Mouse (Mus musculus): ENCODE data around the gene Zfp811.

Zfp811 gene

DNA sequence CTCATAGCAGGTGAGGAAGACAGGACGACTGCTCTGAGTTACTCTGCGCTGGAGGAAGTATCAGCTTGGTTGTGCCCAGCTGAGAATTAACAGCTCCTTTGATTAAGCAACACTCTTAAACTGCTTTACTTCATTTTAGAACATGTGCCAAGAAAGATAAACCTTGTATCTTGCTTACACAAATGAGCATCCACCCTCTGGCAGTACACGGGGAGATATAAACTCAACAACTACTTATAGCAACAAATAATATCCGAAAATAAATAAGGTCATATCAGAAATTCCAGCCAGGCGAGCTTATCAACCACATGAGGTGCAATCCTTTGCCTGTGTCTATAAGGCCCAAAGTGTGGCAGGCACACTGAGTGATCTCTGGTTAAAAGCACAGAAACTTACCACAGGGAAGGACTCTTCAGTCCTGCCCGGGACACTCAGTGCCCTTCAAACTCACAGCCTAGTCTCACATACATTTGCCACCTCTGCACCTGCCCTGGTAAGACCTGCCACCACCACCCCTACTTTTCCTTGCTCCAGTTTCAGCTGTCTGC, 56.8 kb downstream of the Zfp811 start:
- no peak for DNase-seq

DNA sequence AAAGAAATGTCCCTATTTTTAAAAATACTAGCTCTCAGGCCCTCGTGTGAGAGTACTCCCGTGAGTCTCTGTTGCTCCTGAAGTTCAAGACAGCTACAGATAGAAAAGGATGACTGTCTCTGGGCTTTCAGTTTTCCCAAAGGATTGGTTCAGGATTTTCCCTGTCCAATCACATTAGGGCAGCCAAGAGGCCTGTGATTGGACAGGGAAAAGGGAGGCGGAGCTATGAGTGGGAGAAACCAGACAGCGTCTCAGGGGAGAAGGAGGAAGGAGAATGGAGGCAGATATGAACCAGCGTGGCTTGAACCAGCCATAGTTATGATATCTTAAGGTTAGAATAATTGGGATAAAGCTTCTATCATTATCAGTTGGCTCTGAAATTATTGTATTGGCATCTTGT, 59.1 kb downstream of the Zfp811 start:
- no peak for DNase-seq

Measured in liver (tissue).